Mouse (Mus musculus): ENCODE data around the gene Cgnl1. TPM values are rescaled to one million over a fixed set of nuclear protein-coding genes. Genes with fewer than 3 reads are reported as not detected.

The Cgnl1 gene
- polyA plus RNA-seq, 2 experiments from 2014 or later: not detected

GRCm38 (mm10) chr9:71766306-71766705, 5.1 kb downstream of the Cgnl1 start:
- ATAC-seq: no peak

GRCm38 (mm10) chr9:71764551-71764950, 6.9 kb downstream of the Cgnl1 start:
- no peak for ATAC-seq

DNA sequence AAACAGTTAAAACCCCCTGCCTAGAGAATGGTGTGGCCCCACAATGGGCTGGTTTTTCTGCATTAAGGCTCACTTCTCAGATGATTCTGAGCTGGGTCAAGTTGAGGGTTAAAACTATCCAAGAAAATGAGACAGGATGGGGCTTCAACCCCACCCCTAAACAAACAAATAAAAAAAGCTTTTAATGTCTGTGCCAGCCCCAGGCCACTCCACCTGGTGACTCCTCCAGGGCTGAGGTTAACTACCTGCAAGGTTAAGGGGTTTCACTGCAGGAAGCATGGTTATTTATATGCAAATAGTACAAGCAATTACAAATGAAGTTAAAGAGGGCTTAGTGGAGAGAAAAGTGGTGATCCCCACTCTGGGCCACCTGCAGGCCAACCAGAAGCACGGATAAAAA, 8.1 kb downstream of the Cgnl1 start:
- no peak for ATAC-seq

DNA sequence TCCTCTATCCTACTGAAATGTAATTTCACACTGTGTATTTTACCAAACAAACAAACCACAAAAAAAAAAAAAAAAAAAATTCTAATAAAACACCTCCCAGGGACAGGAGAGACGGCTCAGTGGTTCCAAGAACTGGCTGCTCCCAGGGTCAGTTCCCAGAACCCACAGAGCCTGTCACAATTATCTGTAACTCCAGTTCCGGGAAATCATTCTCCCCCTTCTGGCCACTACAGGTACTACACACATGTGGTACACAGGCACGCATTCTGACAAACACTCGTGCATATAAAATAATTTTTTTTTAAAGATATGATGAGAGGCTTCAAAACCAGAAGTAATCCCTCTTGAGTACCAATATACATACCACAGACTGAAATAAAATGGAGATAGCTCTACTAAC, 9.7 kb downstream of the Cgnl1 start:
- no peak for ATAC-seq

- no peak for ATAC-seq
Measured at GRCm38 (mm10) chr9:71760518-71761141, 10.8 kb downstream of the Cgnl1 start.

DNA sequence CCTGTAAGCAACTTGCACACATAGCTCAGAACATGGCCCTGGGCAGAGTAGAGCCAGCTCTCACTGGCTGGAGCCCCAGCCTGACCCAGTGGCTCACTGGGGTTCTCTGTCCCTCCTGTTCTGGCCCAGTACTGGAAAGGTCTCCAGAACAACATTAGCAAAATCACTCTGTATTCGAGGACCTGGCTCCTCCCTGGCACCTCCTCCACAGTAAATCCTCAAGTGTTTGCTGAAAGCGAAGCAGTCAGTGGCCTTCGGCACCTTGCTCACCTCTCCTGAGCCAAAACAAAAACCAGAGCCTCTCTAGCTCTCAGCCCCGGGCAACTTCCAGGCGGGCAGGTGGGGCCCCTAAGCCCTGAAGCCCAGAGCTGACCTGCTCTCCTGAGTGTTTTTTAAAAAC, 11.5 kb downstream of the Cgnl1 start:
- ATAC-seq: no peak

DNA sequence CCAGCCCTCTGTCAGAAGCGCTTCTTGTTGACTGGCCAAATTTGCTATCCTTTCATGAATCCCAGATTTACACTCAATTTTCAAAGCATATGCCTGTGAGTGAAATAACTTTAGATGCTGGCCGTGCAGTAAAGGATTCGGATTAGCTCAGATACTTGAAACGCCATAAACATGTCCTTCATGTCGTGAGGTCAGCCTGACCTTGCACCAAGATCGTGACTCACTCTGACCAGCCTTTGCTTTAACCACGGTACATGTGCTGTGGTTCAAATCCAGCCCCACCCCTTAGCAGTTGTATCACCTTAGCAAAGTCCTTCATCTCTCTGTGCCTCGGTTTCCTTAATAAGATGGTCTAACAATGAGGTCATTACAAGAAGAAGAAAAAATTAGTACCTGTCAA, 14.0 kb downstream of the Cgnl1 start:
- ATAC-seq: no peak

DNA sequence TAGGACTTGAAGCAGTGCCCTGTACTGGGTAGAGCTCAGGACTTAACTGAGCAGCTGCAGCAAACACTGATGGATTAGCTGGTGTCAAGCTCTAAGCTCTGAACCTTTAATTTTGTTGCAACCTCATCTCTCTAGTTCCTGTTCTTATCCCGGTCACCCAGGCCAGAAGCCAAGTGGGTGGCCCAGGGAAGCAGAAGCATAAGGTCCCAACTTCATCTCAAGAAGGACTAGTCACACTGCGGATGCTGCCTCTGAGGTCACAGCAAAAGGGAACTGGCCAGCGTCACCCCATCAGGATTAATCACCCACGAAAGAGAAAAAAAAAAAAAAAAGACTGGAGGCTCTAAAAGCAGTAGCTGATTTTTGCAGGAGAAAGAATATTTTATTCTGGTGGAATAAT, 14.5 kb downstream of the Cgnl1 start:
- no peak for ATAC-seq

- ATAC-seq: no peak
Measured at GRCm38 (mm10) chr9:71753981-71754380, 17.4 kb downstream of the Cgnl1 start.

GRCm38 (mm10) chr9:71753529-71753928, 17.9 kb downstream of the Cgnl1 start:
- no peak for ATAC-seq

DNA sequence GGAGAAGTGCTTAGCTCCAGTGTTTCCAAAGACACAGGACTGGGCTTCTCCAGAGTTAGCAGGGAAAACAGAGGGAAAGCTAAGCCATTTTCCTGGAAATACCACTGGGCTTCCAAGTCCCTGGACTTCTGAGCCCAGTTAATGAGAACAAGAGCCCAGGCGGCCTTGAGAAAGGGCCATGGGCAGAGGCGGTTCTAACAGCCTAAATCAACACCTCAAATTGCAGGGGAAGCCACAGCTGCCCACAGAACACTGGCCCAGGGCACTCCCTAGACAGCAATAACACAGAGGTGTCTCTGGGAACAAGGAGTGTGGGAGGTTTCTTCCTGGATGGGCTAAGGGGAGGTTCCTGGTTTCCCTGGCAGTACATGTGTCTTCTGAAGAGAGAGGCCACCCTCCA, 18.3 kb downstream of the Cgnl1 start:
- no peak for ATAC-seq

- no peak for ATAC-seq
Measured at GRCm38 (mm10) chr9:71750015-71750672, 21.3 kb downstream of the Cgnl1 start.

- no peak for ATAC-seq
Measured at GRCm38 (mm10) chr9:71746405-71746804, 25.0 kb downstream of the Cgnl1 start.

DNA sequence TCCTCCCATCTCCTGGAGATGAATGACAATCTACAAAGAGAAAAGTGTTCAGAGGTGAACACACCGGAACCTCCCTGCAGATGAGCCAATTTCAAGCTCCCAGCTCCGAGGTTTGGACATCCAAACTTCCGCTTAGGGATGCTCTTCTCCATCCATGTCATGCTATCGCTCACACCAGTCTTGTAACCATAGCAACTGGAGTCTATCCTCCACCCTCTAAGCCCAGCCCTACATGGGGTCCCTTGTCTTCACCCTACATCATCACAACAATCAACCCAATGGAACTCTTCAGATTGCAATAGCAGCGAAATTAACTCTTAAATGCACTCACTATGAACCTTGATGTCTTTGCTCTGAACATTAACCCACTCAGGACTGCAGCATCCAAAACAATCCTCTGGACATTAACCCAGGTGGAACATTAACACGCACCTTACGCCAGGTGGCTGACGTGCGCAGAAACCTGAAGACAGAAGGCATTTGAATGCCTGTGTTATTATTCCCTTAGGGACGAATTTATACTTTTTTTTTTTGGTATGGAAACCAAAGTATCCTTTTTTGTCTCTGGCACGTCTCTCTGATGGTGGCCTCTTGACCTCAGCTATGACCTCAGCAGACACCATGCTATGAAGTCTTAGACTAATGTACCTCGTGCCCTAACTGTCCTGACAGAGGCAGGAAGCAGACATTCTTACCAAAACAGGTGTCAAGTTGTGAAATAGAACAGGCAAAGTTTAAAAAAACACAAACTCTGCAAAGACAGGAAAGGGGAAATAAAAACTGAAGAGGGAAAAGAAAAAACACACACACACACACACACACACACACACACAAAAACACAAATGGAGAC, 33.1 kb downstream of the Cgnl1 start:
- no peak for ATAC-seq

- no peak for ATAC-seq
Measured at GRCm38 (mm10) chr9:71737257-71738023, 34.0 kb downstream of the Cgnl1 start.

DNA sequence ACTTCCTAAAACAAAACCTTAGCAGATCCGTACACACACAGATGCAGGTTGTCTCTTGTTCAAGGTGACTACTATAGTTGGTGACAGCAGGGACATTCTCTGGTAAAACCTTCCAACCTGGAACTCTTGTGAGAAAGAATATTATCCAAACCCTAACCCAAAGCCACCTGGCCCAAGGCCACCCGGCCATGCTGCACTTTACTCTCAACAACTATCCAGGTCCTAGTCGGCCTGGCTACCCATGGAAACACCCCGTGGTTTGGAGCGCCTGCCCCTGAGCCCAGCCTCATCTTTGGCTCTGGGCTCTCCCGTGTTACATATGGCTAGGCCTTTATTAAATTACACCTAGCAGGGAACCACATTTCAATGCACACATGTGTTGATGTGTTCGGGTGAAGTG, 35.5 kb downstream of the Cgnl1 start:
- ATAC-seq: no peak

GRCm38 (mm10) chr9:71733559-71733958, 37.8 kb downstream of the Cgnl1 start:
- no peak for ATAC-seq

- no peak for ATAC-seq
Measured at GRCm38 (mm10) chr9:71728822-71729311, 42.5 kb downstream of the Cgnl1 start.

- no peak for ATAC-seq
Measured at GRCm38 (mm10) chr9:71727233-71727632, 44.2 kb downstream of the Cgnl1 start.

GRCm38 (mm10) chr9:71726121-71726520, 45.3 kb downstream of the Cgnl1 start:
- no peak for ATAC-seq

DNA sequence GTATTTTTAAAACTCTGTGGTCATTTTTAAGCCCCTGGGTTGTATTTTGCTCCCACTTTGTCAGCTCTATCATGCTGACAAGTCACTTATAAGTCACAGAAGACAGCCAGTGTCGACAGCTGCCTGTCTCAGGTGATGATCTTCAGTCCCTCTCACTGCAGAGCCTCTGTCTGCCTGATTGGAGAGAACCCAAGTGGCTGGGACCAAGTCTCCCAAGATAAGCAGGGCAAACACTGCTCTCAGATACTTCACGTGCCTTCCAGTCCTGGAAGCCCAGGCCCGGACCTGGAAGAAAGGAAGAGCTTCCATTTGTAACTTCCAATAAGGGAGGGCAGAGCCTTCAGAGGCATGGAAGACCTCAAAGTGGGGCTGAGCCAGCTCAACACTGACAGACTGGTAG, 49.0 kb downstream of the Cgnl1 start:
- ATAC-seq: no peak

- ATAC-seq: no peak
Measured at GRCm38 (mm10) chr9:71716995-71717394, 54.4 kb downstream of the Cgnl1 start.

- ATAC-seq: no peak
Measured at GRCm38 (mm10) chr9:71710776-71711175, 60.6 kb downstream of the Cgnl1 start.

Data from CD4-positive, CD25-positive, alpha-beta regulatory T cell, adult 4 months (primary cell).